14 mouse cellular contexts compared by ENCODE assay signal in genomic region chr4:132905843-132906360, GRCm38 (mm10). TPM values are rescaled to one million over a fixed set of nuclear protein-coding genes. Genes with fewer than 3 reads are reported as not detected.
A peak's percentile ranks its signal among the peaks of the same experiment; 100 is the strongest.
DNase-seq lines count a peak whose midpoint lies in the region; ATAC-seq and TF ChIP-seq lines count a peak whose summit lies in the region.
"Had no signal": no experiment of that assay in that cellular context is flagged by ENCODE, and none has a peak within 500 bp of the region (broad histone marks: within the 10 kb centered on the region; RNA-seq: fewer than 3 reads in every experiment).

No protein-coding gene starts in this region.

- H3K9ac ChIP-seq in heart, adult 2 months (ENCODE audit: low read depth, low read length), result no peak overlapping the region
- no peak overlapping the region for H3K9ac ChIP-seq in lung, embryonic 14.5 days
- H3K9ac ChIP-seq in kidney, postnatal 0 days (ENCODE audit: low read depth, low read length), result no peak overlapping the region
- H3K9ac ChIP-seq: forebrain, embryonic 13.5 days; hindbrain, embryonic 12.5 days; midbrain, embryonic 15.5 days had no signal

- no peak for TF ChIP-seq CTCF in heart, adult 2 months (IDR thresholded peaks at IDR 0.05)
- no peak for TF ChIP-seq CTCF in lung, embryonic 14.5 days (IDR thresholded peaks at IDR 0.05; ENCODE audit: low read depth)
- no peak for TF ChIP-seq CTCF in kidney, postnatal 0 days (IDR thresholded peaks at IDR 0.05; ENCODE audit: low read depth)

- H3K4me2 ChIP-seq in lung, embryonic 14.5 days, result no peak overlapping the region
- no peak overlapping the region for H3K4me2 ChIP-seq in kidney, postnatal 0 days (ENCODE audit: low read length)
- H3K4me2 ChIP-seq: forebrain, embryonic 13.5 days; hindbrain, embryonic 12.5 days; midbrain, embryonic 15.5 days had no signal

- peaks cover 16% of the 10 kb centered on the region for H3K36me3 ChIP-seq in heart, adult 2 months (ENCODE audit: control insufficient read depth, insufficient read depth, low read length)
- H3K36me3 ChIP-seq in lung, embryonic 14.5 days (ENCODE audit: insufficient read depth), result peaks cover 48% of the 10 kb centered on the region
- H3K36me3 ChIP-seq in kidney, postnatal 0 days (ENCODE audit: insufficient read depth, low read length), result peaks cover 31% of the 10 kb centered on the region

- TF ChIP-seq EP300 in heart, adult 2 months (IDR thresholded peaks at IDR 0.05; ENCODE audit: insufficient read depth, low read depth, low read length), result no peak

- no peak for TF ChIP-seq POLR2A in heart, adult 2 months (IDR thresholded peaks at IDR 0.05; ENCODE audit: insufficient read depth, low read depth, low read length)

- intact Hi-C loops in heart, adult 2 months (cut with DNase I), result loop anchor here (2.0 kb wide), 2 partner anchors 15 to 21 kb away; partner anchors contain the start of gene Stx12
- intact Hi-C loops in heart, postnatal 25 days (cut with DNase I), result no loop called here

- no peak overlapping the region for H3K4me3 ChIP-seq in heart, adult 2 months
- no peak overlapping the region for H3K4me3 ChIP-seq in lung, embryonic 14.5 days (ENCODE audit: low read depth, low read length)
- no peak overlapping the region for H3K4me3 ChIP-seq in kidney, postnatal 0 days (replicated peaks; ENCODE audit: low read depth, low read length)
- H3K4me3 ChIP-seq: forebrain, embryonic 13.5 days; hindbrain, embryonic 12.5 days; limb, embryonic 10.5 days; midbrain, embryonic 15.5 days had no signal

- no peaks in the 10 kb centered on the region for H3K27me3 ChIP-seq in heart, adult 2 months (ENCODE audit: control insufficient read depth, insufficient read depth, low read length)
- no peaks in the 10 kb centered on the region for H3K27me3 ChIP-seq in lung, embryonic 14.5 days (ENCODE audit: insufficient read depth, low read length)
- no peaks in the 10 kb centered on the region for H3K27me3 ChIP-seq in kidney, postnatal 0 days (ENCODE audit: insufficient read depth, low read length)
- H3K27me3 ChIP-seq: forebrain, embryonic 13.5 days; hindbrain, embryonic 12.5 days; midbrain, embryonic 15.5 days had no signal

- H3K9me3 ChIP-seq in lung, embryonic 14.5 days (ENCODE audit: low read depth, low read length), result no peaks in the 10 kb centered on the region
- H3K9me3 ChIP-seq in kidney, postnatal 0 days (replicated peaks; ENCODE audit: low read length), result no peaks in the 10 kb centered on the region
- H3K9me3 ChIP-seq: forebrain, embryonic 13.5 days; hindbrain, embryonic 12.5 days; limb, embryonic 10.5 days; midbrain, embryonic 15.5 days had no signal

- ATAC-seq in lung, embryonic 14.5 days (ENCODE audit: insufficient read depth), result no peak
- ATAC-seq in kidney, postnatal 0 days (replicated peaks; ENCODE audit: low FRiP score, low read depth), result no peak
- ATAC-seq: forebrain, embryonic 13.5 days; midbrain, embryonic 15.5 days had no signal

- H3K27ac ChIP-seq in heart, adult 2 months, result peak overlapping the region; percentile 87
- H3K27ac ChIP-seq in lung, embryonic 14.5 days (ENCODE audit: low read depth), result peak overlapping the region; percentile 37; the same call in 1 of the 2 replicates
- H3K27ac ChIP-seq in kidney, postnatal 0 days, result peak overlapping the region; percentile 81
- H3K27ac ChIP-seq: forebrain, embryonic 13.5 days; hindbrain, embryonic 12.5 days; limb, embryonic 10.5 days; midbrain, embryonic 15.5 days had no signal

- H3K4me1 ChIP-seq in heart, adult 2 months (ENCODE audit: control insufficient read depth, insufficient read depth, low read length), result peaks cover 15% of the 10 kb centered on the region
- no peaks in the 10 kb centered on the region for H3K4me1 ChIP-seq in lung, embryonic 14.5 days (ENCODE audit: insufficient read depth)
- H3K4me1 ChIP-seq in kidney, postnatal 0 days (replicated peaks; ENCODE audit: insufficient read depth, low read length), result no peaks in the 10 kb centered on the region
- H3K4me1 ChIP-seq: forebrain, embryonic 13.5 days; hindbrain, embryonic 12.5 days; limb, embryonic 10.5 days; midbrain, embryonic 15.5 days had no signal

- no peak for DNase-seq in heart, adult 2 months
- DNase-seq in heart, postnatal 25 days (ENCODE audit: low spot score), result no peak
- DNase-seq in lung, embryonic 14.5 days, result no peak
- no peak for DNase-seq in lung, postnatal 10 days
- DNase-seq in adrenal gland, postnatal 36 days, result peak; percentile 57 to 65
- peak; percentile 68 for DNase-seq in kidney, postnatal 0 days (ENCODE audit: low spot score)
- DNase-seq in thymus, postnatal 10 days (ENCODE audit: low spot score in 2 of 2), result no peak
- DNase-seq in layer of hippocampus, postnatal 25 days (ENCODE audit: extremely low spot score in 1 of 2, low spot score in 1 of 2), result no peak
- DNase-seq: cerebellum, adult 11-12 months; thymus, postnatal 25 days had no signal

- no peaks in the 10 kb centered on the region for H3K79me2 ChIP-seq in heart, adult 2 months (replicated peaks; ENCODE audit: control insufficient read depth, insufficient read depth, low read length)

- 58% methylated on average over 5 of the region's 5 CpGs for WGBS in heart, adult 2 months
- WGBS in lung, embryonic 14.5 days, result 90% methylated on average over 5 of the region's 5 CpGs
- WGBS in kidney, postnatal 0 days, result 70% methylated on average over 5 of the region's 5 CpGs

RNA-seq across cellular contexts. Expression of gene Fam76a, which starts 16.5 kb away (rescaled TPM):
- total RNA-seq in heart, adult 2 months (2021), result 10 to 100 TPM; 29.5 to 45.1 TPM
- polyA plus RNA-seq in heart, adult 2 months (2012; rRNA removed), result 13.3 and 16.3 TPM in 2 replicates
- total RNA-seq in heart, postnatal 25 days (2021), result 10 to 100 TPM; 32.0 to 42.2 TPM
- polyA plus RNA-seq in lung, embryonic 14.5 days (2014; fragmentation: Nextera tagmentation; extraction: Ambion mirVana), result 43.0 and 44.7 TPM in 2 replicates
- total RNA-seq in adrenal gland, postnatal 36 days (2021), result 10 to 100 TPM; 35.5 to 38.6 TPM
- 44.8 and 47.1 TPM in 2 replicates for polyA plus RNA-seq in kidney, postnatal 0 days (2015; fragmentation: Nextera tagmentation; extraction: Ambion mirVana)
- 10 to 100 TPM; 40.1 to 50.5 TPM for total RNA-seq in layer of hippocampus, postnatal 25 days (2021)

RNA-seq across cellular contexts. Expression of gene Stx12, which starts 21.6 kb away (rescaled TPM):
- total RNA-seq in heart, adult 2 months (2021), result 10 to 100 TPM; 32.5 to 32.8 TPM
- polyA plus RNA-seq in heart, adult 2 months (2012; rRNA removed), result 16.2 and 31.7 TPM in 2 replicates
- 10 to 100 TPM; 31.5 to 35.0 TPM for total RNA-seq in heart, postnatal 25 days (2021)
- polyA plus RNA-seq in lung, embryonic 14.5 days (2014; fragmentation: Nextera tagmentation; extraction: Ambion mirVana), result 67.4 and 68.0 TPM in 2 replicates
- total RNA-seq in adrenal gland, postnatal 36 days (2021), result 10 to 100 TPM; 60.9 to 64.1 TPM
- 59.5 and 60.7 TPM in 2 replicates for polyA plus RNA-seq in kidney, postnatal 0 days (2015; fragmentation: Nextera tagmentation; extraction: Ambion mirVana)
- total RNA-seq in layer of hippocampus, postnatal 25 days (2021), result 100 to 1,000 TPM in 1 of 2 experiments, 10 to 100 TPM in 1; 99.7 to 106 TPM

Comparison
In these comparisons a context has a peak if more than half of its experiments do, and no peak if none do; other contexts are left out.
1. DNase-seq: peak in adrenal gland, postnatal 36 days (2 of 2) and kidney, postnatal 0 days (single experiment); none in heart, adult 2 months (0 of 2), heart, postnatal 25 days (single experiment), lung, embryonic 14.5 days (single experiment), lung, postnatal 10 days (single experiment), thymus, postnatal 10 days (0 of 2) and layer of hippocampus, postnatal 25 days (0 of 2).
2. H3K27ac ChIP-seq: peak in every context shown above with its lines; median percentile 87 in heart, adult 2 months; 81 in kidney, postnatal 0 days; 37 in lung, embryonic 14.5 days.